Mouse (Mus musculus) cerebellum, postnatal 25 days (tissue): ENCODE results near the gene Kcnn1.
"Not testable (repeated sequence)": the region's sequence is repeated elsewhere in the genome, so short reads cannot be mapped to it uniquely, and the experiment has no call there.

Experiments used
- DNase-seq, 2 experiments: peaks; one replicate each; pipeline ENCODE4 v3.0.0; 2021; ENCODE audit warnings: mixed read lengths in 2 of 2

The Kcnn1 gene

GRCm38 (mm10) chr8:70841147-70842072, 21.6 kb downstream of the Kcnn1 start:
- DNase-seq = peak; percentile 93 to 94

- DNase-seq = no peak
Observed at GRCm38 (mm10) chr8:70840590-70840989, 22.5 kb downstream of the Kcnn1 start.

GRCm38 (mm10) chr8:70839408-70840351, 23.4 kb downstream of the Kcnn1 start, which contains the start of gene Arrdc2:
Gene Arrdc2 (minus strand): TSS chr8:70839720.
- peak; percentile 95 to 97 for DNase-seq

GRCm38 (mm10) chr8:70838654-70839407, 24.2 kb downstream of the Kcnn1 start:
- DNase-seq = peak in 1 of 2 experiments; percentile 34

GRCm38 (mm10) chr8:70836666-70837065, 26.4 kb downstream of the Kcnn1 start:
- DNase-seq = no peak

- no peak for DNase-seq
Observed at GRCm38 (mm10) chr8:70834071-70834470, 29.0 kb downstream of the Kcnn1 start.

GRCm38 (mm10) chr8:70833520-70833919, 29.5 kb downstream of the Kcnn1 start:
- peak; percentile 50 to 68 for DNase-seq

- no peak for DNase-seq
Observed at GRCm38 (mm10) chr8:70833018-70833482, 30.0 kb downstream of the Kcnn1 start.

- no peak for DNase-seq
Observed at GRCm38 (mm10) chr8:70832371-70832770, 30.7 kb downstream of the Kcnn1 start.

- DNase-seq = no peak
Observed at GRCm38 (mm10) chr8:70831517-70831916, 31.5 kb downstream of the Kcnn1 start.

GRCm38 (mm10) chr8:70827796-70828195, 35.3 kb downstream of the Kcnn1 start:
- no peak for DNase-seq

- no peak for DNase-seq
Observed at GRCm38 (mm10) chr8:70827010-70827409, 36.0 kb downstream of the Kcnn1 start.

- DNase-seq = no peak
Observed at GRCm38 (mm10) chr8:70825816-70826215, 37.2 kb downstream of the Kcnn1 start.

GRCm38 (mm10) chr8:70823802-70824201, 39.3 kb downstream of the Kcnn1 start:
- no peak for DNase-seq

- DNase-seq = not testable (repeated sequence)
Observed at GRCm38 (mm10) chr8:70822594-70822993, 40.5 kb downstream of the Kcnn1 start.

- DNase-seq = no peak
Observed at GRCm38 (mm10) chr8:70821992-70822391, 41.1 kb downstream of the Kcnn1 start.

- DNase-seq = peak; percentile 74 to 81
Observed at GRCm38 (mm10) chr8:70821399-70821962, 41.6 kb downstream of the Kcnn1 start.

- DNase-seq = no peak
Observed at GRCm38 (mm10) chr8:70820101-70820935, 42.7 kb downstream of the Kcnn1 start.

GRCm38 (mm10) chr8:70816679-70817078, 46.4 kb downstream of the Kcnn1 start:
- DNase-seq = no peak

GRCm38 (mm10) chr8:70812885-70813284, 50.2 kb downstream of the Kcnn1 start:
- DNase-seq = no peak

- no peak for DNase-seq
Observed at GRCm38 (mm10) chr8:70812055-70812454, 51.0 kb downstream of the Kcnn1 start.
